Mouse (Mus musculus): Measurements from ENCODE around the gene Cc2d1a.

Cc2d1a gene

GRCm38 (mm10) chr8:84176560-84176959, 28.8 kb upstream of the Cc2d1a start:
- no peak for DNase-seq

- DNase-seq: peak; percentile 36
Observed at GRCm38 (mm10) chr8:84173861-84174260, 26.1 kb upstream of the Cc2d1a start.

- no peak for DNase-seq
Observed at GRCm38 (mm10) chr8:84170096-84170495, 22.4 kb upstream of the Cc2d1a start.

- DNase-seq: no peak
Observed at GRCm38 (mm10) chr8:84167696-84168095, 20.0 kb upstream of the Cc2d1a start.

GRCm38 (mm10) chr8:84157620-84158019, 9.9 kb upstream of the Cc2d1a start:
- no peak for DNase-seq

- DNase-seq: peak; percentile 56
Observed at GRCm38 (mm10) chr8:84149181-84149580, 1.4 kb upstream of the Cc2d1a start.

GRCm38 (mm10) chr8:84148531-84148850, 755 bp upstream of the Cc2d1a start:
- peak; percentile 32 for DNase-seq

GRCm38 (mm10) chr8:84147324-84147766, 391 bp downstream of the Cc2d1a start:
- DNase-seq: peak; percentile 57

GRCm38 (mm10) chr8:84144636-84145245, 3.0 kb downstream of the Cc2d1a start:
- DNase-seq: no peak

GRCm38 (mm10) chr8:84140838-84141237, 6.9 kb downstream of the Cc2d1a start:
- no peak for DNase-seq

GRCm38 (mm10) chr8:84137848-84138247, 9.9 kb downstream of the Cc2d1a start:
- no peak for DNase-seq

GRCm38 (mm10) chr8:84132225-84132624, 15.5 kb downstream of the Cc2d1a start:
- no peak for DNase-seq

GRCm38 (mm10) chr8:84130806-84131205, 16.9 kb downstream of the Cc2d1a start:
- peak; percentile 56 for DNase-seq

- DNase-seq: no peak
Observed at GRCm38 (mm10) chr8:84128277-84128676, 19.5 kb downstream of the Cc2d1a start.

- no peak for DNase-seq
Observed at GRCm38 (mm10) chr8:84127202-84127901, 20.4 kb downstream of the Cc2d1a start.

GRCm38 (mm10) chr8:84126742-84127141, 21.0 kb downstream of the Cc2d1a start:
- no peak for DNase-seq

GRCm38 (mm10) chr8:84125656-84126055, 22.1 kb downstream of the Cc2d1a start, which contains the start of gene Podnl1:
Podnl1 (plus strand) TSS chr8:84125989.
- no peak for DNase-seq

- no peak for DNase-seq
Observed at GRCm38 (mm10) chr8:84122151-84122550, 25.6 kb downstream of the Cc2d1a start.

- no peak for DNase-seq
Observed at GRCm38 (mm10) chr8:84115646-84116045, 32.1 kb downstream of the Cc2d1a start.

- no peak for DNase-seq
Observed at GRCm38 (mm10) chr8:84106216-84107040, 41.3 kb downstream of the Cc2d1a start.

GRCm38 (mm10) chr8:84105676-84106075, 42.1 kb downstream of the Cc2d1a start:
- DNase-seq: no peak

- peak; percentile 99 for DNase-seq
Observed at GRCm38 (mm10) chr8:84104697-84105609, 42.8 kb downstream of the Cc2d1a start, which contains the start of gene Dcaf15. Dcaf15 (minus strand) TSS chr8:84104768.

- peak; percentile 62 for DNase-seq
Observed at GRCm38 (mm10) chr8:84104221-84104620, 43.5 kb downstream of the Cc2d1a start.

Data from kidney, adult 9 months (tissue).